Mouse (Mus musculus) CH12F3 (cell line): Measurements from ENCODE around the gene E130114P18Rik.

Experiments
- in situ Hi-C: fragments of 300-500 bp; cut with MboI; formaldehyde crosslinking; loops from 2 replicates; pipeline ENCODE4 v1.14.3; 2020; ENCODE audit warnings: low sequenced_read_pairs

The E130114P18Rik gene

DNA sequence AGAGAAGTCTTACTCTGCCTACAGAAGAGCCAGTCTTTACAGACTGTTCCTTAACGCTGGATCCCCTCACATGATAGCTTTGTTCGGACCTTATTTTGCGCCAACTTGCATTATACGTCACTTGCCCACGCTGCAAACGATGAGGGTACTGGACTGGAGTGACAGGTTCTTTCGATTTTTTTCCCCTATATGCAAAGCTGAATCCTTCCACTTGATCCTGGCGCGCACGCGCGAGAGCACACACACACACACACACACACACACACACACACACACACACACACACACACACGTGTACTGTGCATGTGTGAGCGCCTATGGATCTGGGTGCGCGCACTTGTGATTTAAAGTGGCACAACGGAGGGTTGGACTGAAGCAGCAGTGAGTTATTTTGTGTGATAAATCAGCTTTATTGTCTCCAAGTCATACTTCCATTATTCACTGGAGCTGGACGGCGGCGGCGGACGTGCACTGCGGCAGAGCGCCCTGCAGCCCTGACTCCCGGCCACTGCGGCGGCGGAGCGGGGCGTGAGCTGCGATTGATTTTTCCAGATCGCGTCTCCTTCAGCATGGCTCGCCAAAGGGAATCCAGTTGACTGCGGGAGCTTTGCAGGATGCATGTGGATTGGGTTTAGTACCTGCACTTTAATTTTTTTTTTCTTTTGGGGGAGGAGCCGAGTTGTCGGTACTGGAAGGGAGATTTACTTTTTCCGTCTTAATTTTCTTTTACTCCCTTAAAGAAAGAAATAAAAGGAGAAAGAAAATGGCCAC, 20.5 kb downstream of the E130114P18Rik start:
- in situ Hi-C loops: no loop called here

DNA sequence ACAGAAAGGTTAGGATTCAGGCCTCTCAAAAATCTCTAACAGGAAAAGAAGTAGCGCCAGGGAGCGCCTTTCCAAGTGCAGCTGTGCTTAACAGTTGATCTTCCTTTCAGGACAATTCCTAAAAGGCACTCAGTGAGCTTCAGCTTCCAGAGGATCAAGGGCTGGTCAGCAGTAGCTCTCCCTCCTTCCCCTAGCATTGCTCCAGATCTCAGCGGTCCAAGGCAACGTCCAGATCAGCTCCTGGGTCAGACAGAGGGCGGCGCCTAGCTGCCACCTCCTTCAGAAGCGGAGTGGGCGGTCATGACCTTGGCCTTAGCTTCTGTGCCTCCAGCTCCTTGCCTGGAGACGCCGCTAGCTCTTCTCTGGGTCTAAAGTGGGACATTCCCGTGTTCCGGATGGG, 23.6 kb downstream of the E130114P18Rik start:
- in situ Hi-C loops: no loop called here

DNA sequence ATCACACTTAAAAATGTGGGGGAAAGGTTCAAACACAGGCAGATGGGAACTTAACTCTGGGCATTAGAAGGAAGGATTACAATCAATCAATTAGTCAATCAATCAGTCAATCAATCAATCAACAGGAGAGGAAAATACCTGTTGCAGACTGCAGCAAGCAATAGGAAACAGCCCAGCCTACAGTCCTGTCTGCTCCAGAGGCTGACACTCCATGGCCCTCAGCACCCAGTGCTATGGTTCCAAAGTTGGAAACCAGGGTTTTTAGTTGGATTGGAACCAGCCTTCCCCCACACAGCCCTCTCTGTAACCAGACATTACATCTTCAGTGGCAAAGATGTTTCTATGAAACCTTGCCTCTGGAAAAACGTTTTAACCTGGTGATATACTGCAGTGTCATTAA, 24.4 kb downstream of the E130114P18Rik start:
- in situ Hi-C loops: no loop called here

DNA sequence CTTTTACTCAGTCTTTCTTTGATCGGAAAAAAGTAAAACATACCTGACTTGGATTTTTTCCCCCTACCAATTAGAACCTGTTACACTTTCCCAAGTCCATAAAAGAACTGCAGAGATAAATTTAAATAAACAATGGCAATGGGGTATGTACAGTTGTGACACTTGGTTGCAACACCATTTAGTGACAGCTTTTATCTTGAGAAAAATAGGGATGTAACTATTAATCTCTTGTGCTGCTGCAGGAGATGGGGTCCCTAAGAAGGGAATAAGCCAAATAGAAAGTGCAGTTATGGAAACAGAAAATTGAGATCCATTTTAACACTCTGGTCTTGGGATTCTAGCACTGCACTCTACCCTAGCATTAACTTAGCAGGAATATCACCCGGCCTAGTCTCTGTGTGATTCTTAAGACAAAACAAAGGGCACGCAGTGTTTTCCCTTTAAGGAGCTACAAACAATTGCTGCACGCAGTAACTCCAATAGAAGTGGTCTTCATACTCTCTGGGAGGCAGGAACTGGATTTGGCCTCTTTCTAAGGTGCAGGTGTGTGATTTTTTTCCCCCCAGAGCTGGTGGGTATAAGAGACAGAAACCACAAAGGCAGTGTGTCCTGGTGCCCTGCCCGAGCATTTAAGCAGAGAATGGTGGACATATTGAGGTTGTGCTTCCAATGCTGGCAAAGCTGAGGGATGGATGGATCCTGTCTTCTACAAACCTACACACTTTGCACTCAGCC, 25.4 kb downstream of the E130114P18Rik start:
- in situ Hi-C loops: no loop called here

DNA sequence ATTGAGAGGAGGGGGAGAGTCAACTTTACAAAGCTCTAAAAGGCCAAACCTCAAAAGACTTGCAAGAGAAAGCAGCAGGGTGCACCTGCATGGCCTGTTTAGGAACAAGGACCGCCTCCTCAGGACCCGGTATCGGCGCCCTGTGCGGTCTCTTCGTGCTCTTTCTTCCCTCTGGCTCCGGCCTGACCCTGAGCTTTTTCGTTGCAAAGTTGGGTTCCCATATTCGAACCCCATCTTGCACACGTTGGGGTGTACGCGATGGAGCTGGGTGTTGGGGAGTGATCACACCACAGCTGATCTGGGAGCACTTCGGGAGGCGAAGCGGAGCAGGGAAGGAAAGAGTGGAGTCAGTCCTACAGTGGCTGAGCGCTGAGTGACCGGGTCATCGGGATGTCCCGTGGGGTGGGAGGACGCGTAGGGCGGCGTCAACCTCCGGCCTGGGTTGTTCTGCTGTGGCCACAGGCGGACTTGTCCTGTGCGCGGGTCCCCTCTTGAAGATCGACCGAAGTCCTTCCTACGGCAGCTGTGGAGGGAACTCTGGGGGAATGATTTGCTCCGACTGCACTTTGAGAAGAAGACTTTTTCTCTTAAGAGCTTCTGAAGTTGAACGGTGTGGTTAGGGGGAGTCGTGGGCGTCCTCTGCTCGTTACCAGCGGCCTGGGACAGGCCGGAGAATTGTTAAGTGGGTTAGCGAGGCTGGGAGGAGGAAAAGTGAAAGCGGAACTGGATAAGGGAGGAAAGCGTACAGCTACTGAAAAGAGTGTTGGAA, 26.2 kb downstream of the E130114P18Rik start:
- in situ Hi-C loops: no loop called here

DNA sequence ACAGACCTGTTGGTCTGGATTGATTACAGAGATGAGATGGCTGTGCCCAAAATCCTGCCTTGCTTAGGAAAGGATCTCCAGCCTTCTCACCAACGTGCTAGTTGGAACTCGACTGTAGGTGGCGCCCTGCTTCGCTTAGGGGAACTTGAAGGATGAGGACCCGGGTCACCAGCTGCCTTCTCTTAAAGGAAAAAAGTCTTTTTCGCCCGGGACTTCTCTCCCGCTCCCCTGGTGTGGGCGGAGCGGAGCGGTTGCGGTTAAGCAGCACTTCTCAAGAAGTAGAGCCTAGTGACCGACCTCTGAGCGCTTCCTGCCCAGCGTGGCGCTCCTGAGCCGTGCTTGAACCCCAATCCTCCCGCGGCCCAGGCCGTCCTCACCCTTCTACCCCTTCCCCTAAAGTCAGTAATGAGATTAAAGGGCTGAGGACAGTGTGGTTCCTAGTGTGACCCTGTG, 26.8 kb downstream of the E130114P18Rik start:
- in situ Hi-C loops: no loop called here

DNA sequence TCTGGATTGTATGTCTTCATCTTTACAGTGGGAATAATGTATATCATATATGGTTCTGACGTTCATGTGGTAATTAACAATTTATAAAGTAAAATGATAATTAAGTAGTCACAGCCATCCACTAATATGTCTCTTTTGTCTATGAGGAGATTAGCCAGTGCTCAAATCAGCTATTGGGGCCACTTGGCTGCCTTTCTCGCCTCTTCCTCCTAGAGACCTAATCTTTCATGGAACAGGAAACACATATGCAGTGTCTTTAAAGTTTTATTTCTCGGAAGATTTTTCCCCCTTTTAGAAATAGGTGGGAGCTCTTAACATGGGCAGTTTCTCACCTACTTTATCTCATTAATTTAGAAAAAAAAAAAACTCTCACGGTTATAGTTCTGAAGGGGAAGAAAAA, 27.5 kb downstream of the E130114P18Rik start:
- in situ Hi-C loops: no loop called here

DNA sequence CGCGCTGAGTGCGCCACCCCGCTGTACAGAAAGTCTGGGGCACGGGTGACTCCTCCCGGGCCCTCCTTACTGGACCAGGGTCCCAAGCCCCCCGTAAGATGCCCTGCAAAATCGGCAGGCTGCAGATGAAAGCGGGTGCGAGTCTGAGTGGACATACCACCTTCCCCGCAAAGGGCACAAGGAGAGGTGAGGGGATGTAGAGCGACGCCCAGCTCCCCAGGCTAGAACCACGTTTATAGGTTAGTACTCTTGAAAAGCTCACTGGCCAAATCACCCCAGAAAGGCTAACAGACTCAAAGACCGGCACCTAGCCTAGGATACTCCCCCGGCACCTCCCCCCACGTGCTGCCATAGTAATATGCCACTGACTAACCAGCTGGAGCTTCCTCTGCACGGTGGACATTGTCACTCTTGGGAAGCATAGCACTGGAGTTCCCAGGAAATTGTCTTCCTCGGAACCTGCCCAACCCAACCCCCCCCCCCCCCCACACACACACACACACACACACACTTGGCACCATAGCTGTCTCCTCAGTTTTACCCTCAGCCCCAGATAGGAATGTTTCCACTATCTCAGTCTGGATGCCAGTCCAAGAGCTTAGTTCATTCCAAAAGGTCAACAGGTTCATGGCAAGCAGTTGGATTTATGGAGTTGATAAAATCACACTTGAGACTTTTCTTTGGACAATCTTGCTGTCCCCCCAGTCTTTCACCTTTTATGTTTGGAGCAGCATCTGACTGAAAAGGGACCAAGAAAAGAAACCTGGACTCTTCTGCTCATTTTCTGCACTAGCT, 31.6 kb downstream of the E130114P18Rik start:
- in situ Hi-C loops: no loop called here

DNA sequence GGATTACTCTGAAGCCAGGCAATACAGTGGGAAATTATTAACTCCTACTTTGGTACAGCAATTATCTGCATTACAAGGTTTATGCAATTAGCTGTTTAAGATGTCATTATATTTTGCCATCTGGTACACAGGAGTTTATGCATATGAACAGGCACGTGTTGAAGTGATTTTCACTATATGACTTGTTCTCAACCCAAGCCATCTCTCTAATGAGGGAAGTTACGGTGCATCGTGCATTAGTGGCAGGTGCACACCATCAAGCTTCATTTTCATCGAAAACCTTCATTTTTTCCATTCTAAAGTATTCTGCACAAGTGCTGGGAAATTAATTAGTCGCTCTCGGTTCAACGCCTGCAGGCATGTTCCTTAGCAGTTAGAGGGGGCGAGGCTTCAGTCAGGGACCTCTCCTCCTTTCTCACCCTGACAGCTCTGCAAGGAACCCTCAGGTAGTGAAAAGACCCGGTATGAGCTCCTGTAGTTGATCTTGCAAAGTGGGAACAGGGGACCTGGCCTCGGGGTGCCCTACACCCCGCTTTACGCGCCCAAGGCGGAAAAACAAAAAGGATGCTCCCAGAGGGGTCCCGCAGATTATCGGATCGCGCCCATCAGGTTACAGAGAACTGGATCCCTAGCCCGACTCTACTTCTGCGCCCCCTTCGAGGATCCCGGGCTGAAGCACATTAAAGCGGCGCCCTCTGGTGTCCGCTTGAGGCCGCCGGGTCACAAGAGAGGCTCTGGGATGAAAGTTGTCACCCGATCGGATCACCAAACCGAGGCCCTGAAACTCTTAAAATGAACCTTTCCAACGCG, 32.4 kb downstream of the E130114P18Rik start:
- in situ Hi-C loops: no loop called here

DNA sequence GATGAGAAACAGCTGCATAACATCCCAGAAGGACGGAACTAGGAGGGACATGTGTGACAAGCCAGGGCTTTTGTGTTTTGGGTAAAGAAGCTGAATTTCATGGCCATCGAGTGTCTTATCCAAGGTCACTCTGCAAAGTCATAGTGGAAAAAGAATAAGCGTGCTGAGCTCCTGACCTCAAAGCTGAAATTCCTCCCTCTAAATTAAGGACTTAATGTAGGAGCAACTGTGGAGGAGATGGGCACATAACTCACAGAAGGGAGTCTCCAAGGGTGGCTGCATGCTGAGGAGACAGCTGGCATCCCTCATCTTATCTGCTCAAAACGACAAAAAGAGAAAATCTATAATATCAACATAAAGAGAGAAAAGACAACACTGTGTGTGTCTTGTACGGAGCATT, 33.9 kb downstream of the E130114P18Rik start:
- in situ Hi-C loops: no loop called here

DNA sequence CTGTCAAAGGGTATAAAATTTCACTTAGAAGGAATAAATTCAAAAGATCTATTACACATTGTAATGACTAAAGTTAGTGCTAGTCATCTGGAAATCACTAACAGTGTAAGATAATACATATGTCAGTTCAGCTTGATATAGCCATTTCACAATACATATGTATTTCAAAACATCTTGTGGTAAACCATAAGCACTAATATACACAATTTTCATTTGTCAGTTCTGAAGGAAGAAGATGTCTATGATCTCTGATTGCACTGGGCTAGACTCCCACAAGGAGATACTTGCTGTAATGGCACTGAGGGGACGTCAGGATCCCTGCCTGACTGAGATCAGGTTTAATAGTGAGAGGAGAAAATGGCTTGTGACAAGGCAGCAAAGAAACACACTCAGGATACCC, 44.5 kb downstream of the E130114P18Rik start:
- in situ Hi-C loops: no loop called here

DNA sequence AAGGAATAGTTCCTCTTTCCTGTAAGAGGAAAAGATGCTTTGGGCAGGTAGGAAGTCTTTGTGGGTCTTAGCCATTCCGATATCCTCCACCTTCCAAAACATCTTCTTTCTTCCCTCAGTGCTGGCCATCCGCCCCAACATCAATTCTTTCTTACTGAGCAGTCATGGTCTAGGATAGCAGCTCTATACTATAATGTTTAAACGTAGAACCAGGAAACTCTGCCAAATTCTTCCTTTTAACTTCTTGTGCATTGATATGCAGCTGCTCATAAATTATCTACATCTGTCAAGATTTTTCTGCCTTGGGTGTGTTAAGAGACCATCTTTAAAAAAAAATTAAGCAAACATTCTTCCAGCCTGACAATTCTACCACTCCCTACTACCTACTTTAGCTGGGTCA, 47.5 kb downstream of the E130114P18Rik start:
- in situ Hi-C loops: no loop called here

DNA sequence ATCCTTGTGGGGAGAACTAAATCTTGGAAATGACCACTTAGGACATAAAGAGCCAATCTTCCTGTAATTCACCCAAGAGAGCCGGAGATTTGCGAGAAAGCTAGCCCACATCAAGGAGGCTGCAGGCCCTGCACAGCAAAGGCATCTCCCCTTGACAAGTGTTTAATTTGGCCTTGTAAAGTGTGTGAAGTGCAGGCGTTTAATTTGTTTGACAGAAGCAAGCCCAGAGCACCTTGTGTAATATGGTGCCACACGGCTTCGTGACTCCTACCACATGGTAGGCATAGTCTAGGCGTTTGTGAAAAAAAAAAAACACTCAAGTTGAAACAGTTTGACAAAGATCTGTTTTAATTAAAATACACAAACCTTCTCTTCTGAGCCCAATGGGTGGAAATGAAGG, 47.9 kb downstream of the E130114P18Rik start:
- in situ Hi-C loops: no loop called here

DNA sequence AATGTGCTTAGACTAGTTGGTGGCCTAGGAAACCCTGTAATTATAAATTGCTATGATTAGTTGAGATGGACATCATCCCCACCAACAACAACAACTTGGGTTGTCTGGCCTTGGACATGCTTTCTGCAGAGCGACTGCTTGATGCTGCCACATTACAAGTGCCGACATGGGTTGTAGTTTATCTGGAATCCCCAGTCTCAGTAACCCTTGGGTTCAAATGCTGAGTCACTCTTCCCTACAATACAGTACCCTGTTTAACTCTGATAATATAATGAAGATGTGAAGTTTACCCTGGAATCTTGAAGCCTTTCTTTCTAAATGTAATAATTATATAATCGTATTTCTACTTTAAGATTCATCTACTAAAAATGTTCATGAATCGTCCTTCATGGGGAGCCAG, 49.4 kb downstream of the E130114P18Rik start:
- in situ Hi-C loops: no loop called here

DNA sequence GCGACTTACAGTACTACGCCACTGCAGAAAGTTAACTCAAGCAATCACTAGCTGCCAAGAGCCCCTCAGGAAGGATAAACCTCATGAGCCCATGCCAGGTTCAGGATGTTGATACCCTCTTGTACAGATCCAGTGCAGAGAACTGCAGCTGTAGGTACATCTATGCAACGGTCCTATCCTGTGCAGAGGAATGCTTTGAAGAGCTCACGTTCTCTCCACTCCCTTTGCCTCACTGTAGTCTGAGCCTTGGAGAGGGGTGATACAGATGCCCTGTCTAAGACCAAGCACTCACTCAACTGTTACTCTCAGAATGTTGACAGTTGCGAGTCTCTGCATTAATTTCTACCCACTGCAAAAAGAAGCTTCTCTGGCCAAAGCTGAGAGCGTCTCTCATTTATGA, 54.5 kb downstream of the E130114P18Rik start:
- in situ Hi-C loops: no loop called here

DNA sequence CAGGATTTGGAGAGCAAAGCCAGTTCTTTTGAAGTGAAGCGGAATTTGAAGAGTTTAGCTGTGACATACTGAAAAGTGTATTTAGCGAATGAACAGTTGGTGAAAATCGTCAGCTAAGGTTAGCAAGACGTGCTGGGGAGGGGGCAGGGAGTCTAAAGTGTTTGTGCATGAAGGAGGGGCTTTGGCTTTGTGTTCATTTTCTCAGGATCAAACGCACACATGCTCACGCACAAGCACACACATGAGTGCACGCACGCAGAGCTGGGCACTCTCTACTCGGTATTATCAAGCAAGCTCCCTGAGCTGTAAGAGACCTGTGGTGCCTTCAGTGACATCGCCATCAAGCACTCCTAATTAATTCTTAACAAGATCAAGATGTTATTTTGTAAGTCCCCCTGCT, 55.2 kb downstream of the E130114P18Rik start:
- in situ Hi-C loops: no loop called here

DNA sequence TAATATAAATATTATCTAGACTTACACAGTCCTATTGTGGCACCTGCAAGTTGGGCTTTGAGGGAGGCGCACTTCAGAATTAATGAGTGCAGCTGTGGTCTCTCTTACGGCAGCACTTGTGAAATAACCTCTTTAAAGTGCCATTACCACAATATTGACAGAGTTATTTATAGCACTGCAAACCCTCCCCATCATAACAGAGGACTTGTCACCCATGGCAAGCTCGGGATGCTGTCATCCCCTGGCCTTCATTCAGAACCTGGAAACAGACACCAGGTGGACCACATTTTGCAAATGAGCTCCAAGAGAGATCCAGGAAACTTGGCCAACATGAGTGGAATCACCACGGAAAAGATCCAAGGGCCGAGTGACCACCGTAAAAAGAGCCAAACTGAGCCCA, 63.3 kb downstream of the E130114P18Rik start:
- in situ Hi-C loops: no loop called here

DNA sequence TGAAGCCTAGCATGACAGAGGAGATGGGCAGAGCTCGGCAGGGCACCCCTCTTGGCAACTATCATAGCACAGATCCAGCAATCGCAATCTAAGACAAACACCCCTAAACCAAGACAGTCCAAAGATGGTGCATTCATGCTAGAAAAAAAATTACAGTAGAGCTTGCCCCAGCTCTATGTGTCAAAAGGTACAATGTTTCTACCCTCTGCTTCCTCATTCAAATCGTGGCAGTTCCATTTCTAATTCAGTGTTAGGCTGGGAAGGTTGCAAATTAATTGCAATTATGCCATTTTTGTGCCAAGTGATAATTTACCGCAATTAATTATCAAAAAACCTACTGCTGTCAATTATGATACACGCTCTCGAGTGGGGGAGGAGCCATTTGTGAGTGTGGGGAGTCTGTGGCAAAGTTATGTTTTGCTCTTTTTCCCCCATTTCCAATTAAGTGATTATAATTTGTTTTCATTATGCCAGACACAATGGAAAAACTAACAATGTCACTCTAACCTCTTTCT, 63.7 kb downstream of the E130114P18Rik start:
- in situ Hi-C loops: no loop called here

DNA sequence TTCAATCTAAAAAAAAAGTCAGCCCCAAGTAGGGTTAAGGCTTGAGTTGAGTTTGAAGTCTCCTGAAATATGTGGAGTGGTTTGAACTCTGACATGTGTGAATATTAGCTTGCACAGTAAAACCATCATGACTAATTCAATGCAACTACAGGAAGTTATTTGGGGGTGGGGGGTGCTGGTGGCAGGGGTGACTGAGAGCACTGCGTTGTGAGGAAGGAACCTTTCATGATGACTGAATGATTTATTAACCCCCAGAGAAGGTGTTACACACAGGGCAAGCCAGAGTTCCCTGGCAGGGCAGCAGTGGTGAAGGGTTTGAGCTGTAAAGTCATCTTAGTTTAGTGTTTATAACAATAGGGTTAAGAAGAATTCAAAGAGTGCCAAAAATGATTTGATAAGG, 65.3 kb downstream of the E130114P18Rik start:
- in situ Hi-C loops: no loop called here
